Mouse (Mus musculus) heart, adult 2 months (tissue): ENCODE measurements at regions not wholly inside any gene's neighbourhood (a gene's known extent, or its start where the extent isn't known, plus 50 kb on each side); places are given as distances from the start of the nearest gene placed in this dataset.

Experiments used
- DNase-seq, 2 experiments: peaks; one replicate each; pipeline ENCODE4 v3.0.0; 2021
- H3K27ac ChIP-seq: fragments of 200-600 bp; 2 replicates; pipeline ENCODE4 v1.8.1; 2022
- H3K27me3 ChIP-seq: fragments of 200-500 bp; 2 replicates; pipeline ENCODE4 v1.6.1; 2012; ENCODE audit warnings: mild to moderate bottlenecking, low read length, inconsistent platforms, mixed read lengths; ENCODE audit not compliant: control insufficient read depth, insufficient read depth
- H3K36me3 ChIP-seq: fragments of 200-500 bp; 2 replicates; pipeline ENCODE4 v1.6.1; 2012; ENCODE audit warnings: low read length, inconsistent platforms; ENCODE audit not compliant: control insufficient read depth, insufficient read depth
- H3K4me1 ChIP-seq: fragments of 200-500 bp; 2 replicates; pipeline ENCODE4 v1.6.1; 2011; ENCODE audit warnings: low read length; ENCODE audit not compliant: control insufficient read depth, insufficient read depth
- H3K4me3 ChIP-seq: fragments of 200-600 bp; 2 replicates; pipeline ENCODE4 v1.8.1; 2022
- H3K79me2 ChIP-seq: fragments of 200-500 bp; replicated peaks from 2 replicates; pipeline ENCODE4 v1.6.1; 2012; ENCODE audit warnings: mild to moderate bottlenecking, inconsistent platforms, low read length, moderate library complexity, mixed read lengths; ENCODE audit not compliant: control insufficient read depth, insufficient read depth
- H3K9ac ChIP-seq: fragments of 200-500 bp; 2 replicates; pipeline ENCODE4 v1.6.1; 2012; ENCODE audit warnings: low read depth, mild to moderate bottlenecking, control low read depth, inconsistent platforms, low read length, mixed read lengths
- CTCF ChIP-seq: fragments of 200-600 bp; IDR thresholded peaks from 2 replicates; pipeline ENCODE4 v1.8.1; 2022; ENCODE audit warnings: antibody characterized with exemption, mild to moderate bottlenecking, moderate library complexity
- EP300 ChIP-seq: fragments of 200-500 bp; IDR thresholded peaks from 2 replicates; pipeline ENCODE4 v1.6.1; 2011; ENCODE audit warnings: low read depth, low read length, control low read depth; ENCODE audit not compliant: insufficient read depth
- POLR2A ChIP-seq: fragments of 200-500 bp; IDR thresholded peaks from 2 replicates; pipeline ENCODE4 v1.6.1; 2011; ENCODE audit warnings: mild to moderate bottlenecking, low read depth, low read length, control low read depth; ENCODE audit not compliant: insufficient read depth
- WGBS: fragments of 180-500 bp; shearing (Covaris S2); methylation state at CpG from one replicate; pipeline ENCODE4 v1.1.7; 2018; 5-methylcytosine and 5-hydroxymethylcytosine counted together
- intact Hi-C: fragments of 180-260 bp; cut with DNase I; formaldehyde crosslinking; loops from one replicate; pipeline ENCODE4 v1.15.1; 2025

DNA sequence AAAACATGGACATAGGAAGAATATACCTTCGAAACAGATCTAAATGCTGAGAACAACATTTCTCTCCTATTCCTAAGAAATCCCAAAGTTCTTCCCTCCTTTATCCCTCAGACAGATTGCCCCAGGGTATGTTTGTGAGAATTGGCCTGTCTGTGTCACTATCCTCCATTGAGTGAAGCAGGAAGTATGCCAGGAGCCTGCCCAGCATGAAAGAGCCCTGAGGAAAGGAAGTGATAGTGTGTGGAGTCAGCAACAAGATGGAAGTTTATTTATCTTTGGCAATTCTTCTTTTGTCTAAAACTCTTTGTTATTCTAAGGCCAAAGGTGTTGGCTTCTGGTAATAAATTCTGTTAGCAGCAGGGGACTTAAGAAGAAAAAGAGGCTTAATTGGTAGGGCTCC is 211.2 kb downstream of the Nfkbiz start:
- no peaks in the 10 kb centered on the region for H3K79me2 ChIP-seq
- no peak for TF ChIP-seq POLR2A
- TF ChIP-seq CTCF: no peak
- no peak for TF ChIP-seq EP300
- no peaks in the 10 kb centered on the region; the same call in 1 of the 2 replicates for H3K4me1 ChIP-seq
- WGBS: 85% methylated on average over 1 of the region's 1 CpGs
- H3K9ac ChIP-seq: no peak overlapping the region
- no peak overlapping the region for H3K4me3 ChIP-seq
- H3K27ac ChIP-seq: no peak overlapping the region
- H3K36me3 ChIP-seq: no peaks in the 10 kb centered on the region
- intact Hi-C loops: loop anchor here (10.0 kb wide), 1 partner anchor 227 kb away; no protein-coding TSS in a partner anchor
- no peak for DNase-seq
- H3K27me3 ChIP-seq: no peaks in the 10 kb centered on the region

DNA sequence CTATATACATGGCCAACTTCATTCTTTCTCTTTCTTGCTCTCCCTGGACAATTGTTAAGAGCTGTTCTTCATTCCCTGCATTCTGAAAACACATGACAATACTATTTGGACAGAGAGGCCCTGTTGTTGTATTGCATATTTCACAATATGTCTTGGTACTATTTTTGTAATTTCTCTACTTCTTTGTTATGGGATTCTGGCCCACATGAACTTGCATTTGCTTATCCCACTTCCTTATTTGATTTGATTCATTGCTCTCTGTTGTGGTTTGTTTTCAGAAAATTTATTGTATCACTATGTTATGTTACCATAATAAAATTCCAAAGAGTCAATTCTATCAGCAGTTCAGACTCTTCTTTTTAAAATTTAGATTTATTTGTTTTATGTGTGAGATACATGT is 215.3 kb downstream of the Nfkbiz start:
- intact Hi-C loops: loop anchor here (10.0 kb wide), 1 partner anchor 231 kb away; no protein-coding TSS in a partner anchor
- DNase-seq: no peak
- TF ChIP-seq POLR2A (no peak), EP300 (no peak), CTCF (no peak)
- Histone ChIP-seq H3K27ac (no peak overlapping the region), H3K27me3 (no peaks in the 10 kb centered on the region), H3K79me2 (no peaks in the 10 kb centered on the region), H3K4me3 (no peak overlapping the region), H3K9ac (no peak overlapping the region), H3K4me1 (no peaks in the 10 kb centered on the region; the same call in 1 of the 2 replicates), H3K36me3 (no peaks in the 10 kb centered on the region)

DNA sequence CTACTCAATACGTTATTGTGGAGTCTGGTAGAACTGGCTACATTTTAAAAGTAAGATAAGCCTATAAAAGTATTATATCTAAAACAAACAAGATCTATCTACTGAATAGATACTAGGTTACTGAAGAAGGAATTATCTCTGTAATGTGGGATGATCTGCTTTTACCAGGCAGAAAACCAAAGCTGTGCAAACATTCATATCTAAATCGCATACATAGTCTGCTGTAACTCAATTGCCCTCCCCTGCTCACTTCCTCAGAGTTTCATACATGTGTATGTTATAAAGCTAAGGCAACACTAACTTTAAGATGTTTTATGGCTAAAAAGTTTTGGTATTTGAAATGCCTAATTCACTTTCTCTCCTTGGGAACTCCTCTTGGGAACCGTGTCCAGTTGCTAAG is 219.0 kb downstream of the Nfkbiz start:
- Histone ChIP-seq H3K79me2 (no peaks in the 10 kb centered on the region), H3K9ac (no peak overlapping the region), H3K27me3 (no peaks in the 10 kb centered on the region), H3K36me3 (no peaks in the 10 kb centered on the region), H3K4me1 (peaks cover 1% of the 10 kb centered on the region; the same call in 1 of the 2 replicates), H3K4me3 (no peak overlapping the region), H3K27ac (no peak overlapping the region)
- intact Hi-C loops: loop anchor here (10.0 kb wide), 1 partner anchor 235 kb away; no protein-coding TSS in a partner anchor
- no peak for TF ChIP-seq POLR2A
- TF ChIP-seq EP300: no peak
- WGBS: 51% methylated on average over 3 of the region's 3 CpGs
- no peak for DNase-seq

DNA sequence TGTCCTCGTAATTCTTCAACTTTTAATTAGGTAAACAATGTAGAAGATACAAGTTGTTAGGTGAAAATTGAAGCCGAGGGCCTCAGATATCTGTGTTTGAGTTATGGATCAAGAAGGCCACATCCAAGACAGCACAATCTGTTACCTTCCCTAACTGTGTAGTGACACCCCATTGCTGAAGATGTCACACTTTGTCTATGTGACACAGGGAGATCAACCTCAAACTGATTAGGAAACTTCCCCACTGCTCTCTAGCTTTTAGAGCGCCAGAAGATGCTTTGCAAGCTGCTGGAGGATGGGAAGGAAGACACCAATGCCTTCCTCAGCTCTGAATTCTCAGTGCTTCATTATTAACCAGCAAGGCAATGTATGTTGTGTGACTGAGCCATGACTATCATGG is 220.7 kb downstream of the Nfkbiz start:
- Histone ChIP-seq H3K27me3 (no peaks in the 10 kb centered on the region), H3K4me1 (0 out of 2 replicates have a peak, but pooled peaks cover 1% of the 10 kb centered on the region), H3K9ac (no peak overlapping the region), H3K4me3 (no peak overlapping the region), H3K27ac (no peak overlapping the region), H3K79me2 (no peaks in the 10 kb centered on the region), H3K36me3 (no peaks in the 10 kb centered on the region)
- WGBS: 93% methylated on average over 3 of the region's 3 CpGs
- DNase-seq: no peak
- no peak for TF ChIP-seq POLR2A
- TF ChIP-seq EP300: no peak
- TF ChIP-seq CTCF: no peak
- intact Hi-C loops: no loop called here

DNA sequence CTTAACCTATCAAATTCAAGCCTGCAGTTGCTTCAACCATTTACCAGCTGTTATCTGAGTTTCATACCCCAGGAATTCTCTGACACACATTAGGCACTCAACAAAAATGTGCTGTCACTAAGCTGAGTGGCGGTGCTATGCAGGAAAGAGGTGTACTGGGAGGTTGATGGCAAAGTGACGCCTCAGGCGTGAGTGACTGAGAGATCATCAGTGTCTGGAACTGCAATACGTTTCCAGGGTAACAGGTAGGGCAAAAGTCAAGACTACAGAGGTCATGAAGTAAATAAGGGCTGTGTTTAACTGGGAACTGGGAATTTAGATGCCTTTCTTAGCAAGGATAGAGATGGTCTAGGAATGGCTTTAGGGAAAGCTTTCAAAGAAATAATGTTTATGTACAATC is 221.2 kb downstream of the Nfkbiz start:
- Histone ChIP-seq H3K4me3 (no peak overlapping the region), H3K9ac (no peak overlapping the region), H3K36me3 (no peaks in the 10 kb centered on the region), H3K27me3 (no peaks in the 10 kb centered on the region), H3K79me2 (no peaks in the 10 kb centered on the region), H3K27ac (no peak overlapping the region), H3K4me1 (0 out of 2 replicates have a peak, but pooled peaks cover 1% of the 10 kb centered on the region)
- no peak for DNase-seq
- intact Hi-C loops: no loop called here
- no peak for TF ChIP-seq CTCF
- TF ChIP-seq POLR2A: no peak
- TF ChIP-seq EP300: no peak
- WGBS: 59% methylated on average over 4 of the region's 4 CpGs

DNA sequence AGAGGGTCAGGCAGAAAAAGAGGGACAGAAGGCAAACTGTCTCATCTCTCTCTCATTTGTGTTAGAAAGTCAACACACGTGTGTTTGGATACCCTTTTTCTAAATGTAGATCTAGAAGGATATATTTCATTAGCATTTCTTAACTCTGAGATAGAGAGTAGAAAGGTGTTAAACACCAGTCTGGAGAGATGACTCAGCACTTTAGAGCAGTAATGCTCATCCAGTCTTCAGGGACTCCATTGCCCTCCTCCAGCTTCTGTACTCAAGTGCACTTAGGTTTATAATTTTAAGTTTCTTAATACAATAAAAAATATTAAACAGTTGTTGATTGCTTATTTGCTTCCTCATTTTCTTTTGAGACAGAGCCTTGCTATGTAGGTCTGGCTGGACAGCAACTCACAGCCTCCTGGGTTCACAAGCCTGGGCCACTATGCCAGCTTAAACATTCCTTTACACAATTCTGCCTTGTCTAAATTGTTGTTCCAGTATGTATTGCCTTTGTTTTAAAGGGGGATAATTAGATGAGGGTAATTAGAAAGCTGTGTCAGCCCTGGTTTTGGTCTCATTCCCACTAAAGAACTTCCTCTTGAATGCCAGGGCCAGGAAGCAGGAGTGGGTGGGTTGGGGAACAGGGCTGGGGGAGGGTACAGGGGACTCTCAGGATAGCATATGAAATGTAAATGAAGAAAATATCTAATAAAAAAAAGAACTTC is 222.1 kb downstream of the Nfkbiz start:
- intact Hi-C loops: no loop called here
- no peaks in the 10 kb centered on the region for H3K27me3 ChIP-seq
- TF ChIP-seq EP300 (no peak), POLR2A (no peak), CTCF (no peak)
- no peaks in the 10 kb centered on the region for H3K36me3 ChIP-seq
- H3K4me1 ChIP-seq: 0 out of 2 replicates have a peak, but pooled peaks cover 1% of the 10 kb centered on the region
- no peak for DNase-seq
- H3K79me2 ChIP-seq: no peaks in the 10 kb centered on the region
- no peak overlapping the region for H3K4me3 ChIP-seq
- 76% methylated on average over 1 of the region's 1 CpGs for WGBS
- H3K9ac ChIP-seq: no peak overlapping the region
- no peak overlapping the region for H3K27ac ChIP-seq
